Mouse (Mus musculus): ENCODE measurements around the gene Slc46a3. TPM values are rescaled to one million over a fixed set of nuclear protein-coding genes. Genes with fewer than 3 reads are reported as not detected.

Gene Slc46a3
- polyA plus RNA-seq, 1 experiment from 2014 or later = 3.0 TPM

- H3K27me3 ChIP-seq = peaks cover 18% of the 10 kb centered on the region
- no peaks in the 10 kb centered on the region for H3K36me3 ChIP-seq (ENCODE audit: poor library complexity, severe bottlenecking)
- WGBS = 30% methylated on average over 6 of the region's 6 CpGs
- H3K4me2 ChIP-seq = 0 out of 2 replicates have a peak overlapping the region, but pooled peaks have one; percentile 89
- no peak overlapping the region for H3K27ac ChIP-seq
- peaks cover 21% of the 10 kb centered on the region; the same call in 1 of the 2 replicates for H3K4me1 ChIP-seq
- H3K9ac ChIP-seq = no peak overlapping the region
- H3K4me3 ChIP-seq = no peak overlapping the region
- no peak for ATAC-seq
- no peaks in the 10 kb centered on the region for H3K9me3 ChIP-seq (replicated peaks)
Observed at GRCm38 (mm10) chr5:147892735-147893134, 1.9 kb downstream of the Slc46a3 start.

GRCm38 (mm10) chr5:147888313-147889297 lies 6.0 kb downstream of the Slc46a3 start:
- Histone ChIP-seq H3K9ac (no peak overlapping the region), H3K4me1 (peaks cover 8% of the 10 kb centered on the region; the same call in 1 of the 2 replicates), H3K9me3 (replicated peaks) (no peaks in the 10 kb centered on the region), H3K4me2 (no peak overlapping the region), H3K4me3 (no peak overlapping the region), H3K27me3 (peaks cover 11% of the 10 kb centered on the region), H3K36me3 (ENCODE audit: poor library complexity, severe bottlenecking) (peaks cover 3% of the 10 kb centered on the region; the same call in 1 of the 2 replicates), H3K27ac (no peak overlapping the region)
- 96% methylated on average over 10 of the region's 12 CpGs for WGBS
- ATAC-seq = no peak

DNA sequence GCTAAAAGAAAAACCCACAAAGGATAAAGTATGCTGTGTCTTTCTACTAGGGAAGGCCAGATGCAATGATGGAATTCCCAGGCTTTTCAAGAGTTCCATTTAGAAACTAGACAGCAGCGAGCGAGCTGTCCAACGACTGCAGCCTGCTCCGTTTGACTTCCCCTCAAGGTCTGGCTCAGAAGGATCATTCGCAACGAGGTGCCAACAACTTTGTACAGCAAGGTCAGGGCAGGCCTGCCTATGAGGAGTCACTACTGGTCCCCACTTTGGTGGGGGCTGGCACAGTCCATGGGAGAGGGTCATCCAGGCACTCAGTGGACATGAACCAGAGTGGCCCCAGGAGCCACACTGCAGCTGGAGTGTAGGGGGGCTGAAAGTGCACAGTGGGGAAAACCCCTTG lies 11.0 kb downstream of the Slc46a3 start:
- no peak for ATAC-seq
- no peaks in the 10 kb centered on the region for H3K27me3 ChIP-seq
- H3K4me1 ChIP-seq = no peaks in the 10 kb centered on the region
- no peak overlapping the region for H3K4me2 ChIP-seq
- WGBS = 90% methylated on average over 6 of the region's 6 CpGs
- H3K4me3 ChIP-seq = no peak overlapping the region
- H3K9me3 ChIP-seq (replicated peaks) = no peaks in the 10 kb centered on the region
- H3K27ac ChIP-seq = no peak overlapping the region
- H3K36me3 ChIP-seq (ENCODE audit: poor library complexity, severe bottlenecking) = peaks cover 34% of the 10 kb centered on the region
- H3K9ac ChIP-seq = no peak overlapping the region

GRCm38 (mm10) chr5:147879971-147880682 lies 14.5 kb downstream of the Slc46a3 start:
- Histone ChIP-seq H3K27ac (no peak overlapping the region), H3K27me3 (no peaks in the 10 kb centered on the region)
- no peak for ATAC-seq

GRCm38 (mm10) chr5:147877520-147877919 lies 17.1 kb downstream of the Slc46a3 start:
- 88% methylated on average over 6 of the region's 6 CpGs for WGBS
- no peak overlapping the region for H3K4me3 ChIP-seq
- ATAC-seq = no peak
- H3K9ac ChIP-seq = no peak overlapping the region
- H3K4me2 ChIP-seq = no peak overlapping the region
- H3K9me3 ChIP-seq (replicated peaks) = peaks cover 5% of the 10 kb centered on the region; the same call in 1 of the 2 replicates
- no peaks in the 10 kb centered on the region for H3K4me1 ChIP-seq
- H3K27ac ChIP-seq = no peak overlapping the region
- H3K36me3 ChIP-seq (ENCODE audit: poor library complexity, severe bottlenecking) = peaks cover 86% of the 10 kb centered on the region
- no peaks in the 10 kb centered on the region for H3K27me3 ChIP-seq

More at GRCm38 (mm10) chr5:147879971-147880682, 14.5 kb downstream of the Slc46a3 start:
- H3K9me3 ChIP-seq (replicated peaks) = peaks cover 5% of the 10 kb centered on the region; the same call in 1 of the 2 replicates
- peaks cover 67% of the 10 kb centered on the region for H3K36me3 ChIP-seq (ENCODE audit: poor library complexity, severe bottlenecking)
- 95% methylated on average over 17 of the region's 17 CpGs for WGBS
- H3K4me2 ChIP-seq = no peak overlapping the region
- no peak overlapping the region for H3K9ac ChIP-seq
- H3K4me3 ChIP-seq = no peak overlapping the region
- no peaks in the 10 kb centered on the region for H3K4me1 ChIP-seq

DNA sequence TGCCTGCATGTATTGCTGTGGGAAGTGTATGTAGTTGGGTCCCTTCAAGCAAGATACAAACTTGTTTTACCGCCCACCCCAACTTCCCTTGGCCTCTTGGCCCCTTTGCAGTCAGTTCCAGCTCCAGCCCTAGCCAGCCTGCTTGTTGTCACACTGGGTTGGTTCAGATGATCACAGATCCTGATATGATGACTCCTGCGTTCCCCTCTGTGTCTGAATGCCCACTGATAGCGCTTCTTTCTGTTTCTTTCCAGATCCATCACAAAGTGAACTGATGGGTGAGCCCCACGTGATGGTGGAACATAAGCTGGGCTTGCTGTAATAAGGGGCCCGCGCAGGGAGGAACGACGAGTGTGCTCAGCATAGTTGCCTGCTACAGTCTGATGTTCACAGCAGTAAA lies 19.4 kb downstream of the Slc46a3 start:
- WGBS = 94% methylated on average over 8 of the region's 8 CpGs
- H3K4me2 ChIP-seq = no peak overlapping the region

DNA sequence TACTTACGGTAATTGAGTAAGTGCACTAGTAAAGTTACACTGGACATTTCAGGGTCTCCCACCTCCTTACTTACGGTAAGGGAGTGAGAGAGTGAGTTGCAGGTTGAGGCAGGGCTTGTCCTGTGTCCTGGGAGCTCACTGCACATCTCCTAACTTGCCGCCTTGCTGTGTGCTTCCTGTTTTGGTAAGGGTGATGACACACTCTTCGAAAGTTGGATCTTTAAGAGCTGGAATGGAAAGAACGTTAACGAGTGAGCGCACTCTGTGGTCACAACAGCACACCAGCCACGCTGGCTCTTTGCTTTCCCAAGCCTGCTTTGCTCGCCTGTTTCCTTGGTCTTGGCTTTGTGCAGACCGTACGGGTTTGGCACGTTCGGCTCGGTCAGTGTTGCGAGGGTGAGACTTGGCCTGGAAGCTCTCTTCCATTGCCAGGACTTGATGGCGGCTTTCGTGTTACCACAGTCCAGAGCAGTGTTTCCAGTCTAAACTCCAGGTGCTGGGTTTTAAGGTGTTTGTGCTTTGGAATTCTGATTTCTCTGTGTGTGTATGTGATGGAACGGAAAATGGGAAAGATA lies 20.0 kb downstream of the Slc46a3 start:
- Histone ChIP-seq H3K36me3 (ENCODE audit: poor library complexity, severe bottlenecking) (peaks cover 91% of the 10 kb centered on the region), H3K9ac (no peak overlapping the region), H3K4me2 (no peak overlapping the region), H3K4me1 (no peaks in the 10 kb centered on the region), H3K4me3 (no peak overlapping the region), H3K27me3 (no peaks in the 10 kb centered on the region), H3K9me3 (replicated peaks) (peaks cover 5% of the 10 kb centered on the region; the same call in 1 of the 2 replicates), H3K27ac (no peak overlapping the region)
- no peak for ATAC-seq
- WGBS = 97% methylated on average over 18 of the region's 18 CpGs

More for the DNA sequence above, 19.4 kb downstream of the Slc46a3 start:
- no peak overlapping the region for H3K9ac ChIP-seq
- peaks cover 91% of the 10 kb centered on the region for H3K36me3 ChIP-seq (ENCODE audit: poor library complexity, severe bottlenecking)
- H3K4me1 ChIP-seq = no peaks in the 10 kb centered on the region
- H3K27me3 ChIP-seq = no peaks in the 10 kb centered on the region
- no peak overlapping the region for H3K27ac ChIP-seq
- peaks cover 5% of the 10 kb centered on the region; the same call in 1 of the 2 replicates for H3K9me3 ChIP-seq (replicated peaks)
- H3K4me3 ChIP-seq = no peak overlapping the region
- ATAC-seq = no peak

GRCm38 (mm10) chr5:147871091-147871820 lies 23.4 kb downstream of the Slc46a3 start:
- ATAC-seq = no peak
- Histone ChIP-seq H3K9ac (no peak overlapping the region), H3K27ac (no peak overlapping the region), H3K4me2 (no peak overlapping the region), H3K9me3 (replicated peaks) (no peaks in the 10 kb centered on the region), H3K4me1 (no peaks in the 10 kb centered on the region), H3K27me3 (no peaks in the 10 kb centered on the region), H3K4me3 (no peak overlapping the region), H3K36me3 (ENCODE audit: poor library complexity, severe bottlenecking) (peaks cover 98% of the 10 kb centered on the region)
- 95% methylated on average over 15 of the region's 15 CpGs for WGBS

- H3K4me2 ChIP-seq = no peak overlapping the region
- H3K4me3 ChIP-seq = no peak overlapping the region
- no peak overlapping the region for H3K27ac ChIP-seq
- no peak overlapping the region for H3K9ac ChIP-seq
- H3K9me3 ChIP-seq (replicated peaks) = no peaks in the 10 kb centered on the region
- no peaks in the 10 kb centered on the region for H3K4me1 ChIP-seq
- 91% methylated on average over 1 of the region's 1 CpGs for WGBS
- H3K36me3 ChIP-seq (ENCODE audit: poor library complexity, severe bottlenecking) = peaks cover 98% of the 10 kb centered on the region
- no peak for ATAC-seq
- H3K27me3 ChIP-seq = no peaks in the 10 kb centered on the region
Observed at GRCm38 (mm10) chr5:147870296-147870695, 24.3 kb downstream of the Slc46a3 start.

DNA sequence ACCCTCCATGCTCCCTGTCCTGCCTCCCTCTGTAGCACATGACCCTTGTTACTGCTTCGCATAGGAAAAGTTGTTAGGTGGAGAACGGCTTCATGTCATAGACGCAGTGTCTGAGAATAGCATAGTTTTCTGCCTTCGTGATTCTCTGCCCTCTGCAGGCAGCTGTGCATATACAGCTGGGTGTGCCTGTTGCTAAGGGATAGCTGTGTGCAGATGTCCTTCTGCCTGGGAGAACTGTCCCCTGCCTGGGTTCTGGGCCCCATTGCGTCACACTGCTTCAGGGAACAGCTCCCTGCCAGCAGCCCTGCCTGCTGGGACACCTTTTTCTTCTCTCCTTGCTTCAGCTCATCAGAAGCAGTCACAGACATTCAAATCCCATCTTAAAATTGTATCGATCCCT lies 25.0 kb downstream of the Slc46a3 start:
- WGBS = 97% methylated on average over 6 of the region's 6 CpGs
- peaks cover 98% of the 10 kb centered on the region for H3K36me3 ChIP-seq (ENCODE audit: poor library complexity, severe bottlenecking)

GRCm38 (mm10) chr5:147868674-147869073 lies 25.9 kb downstream of the Slc46a3 start:
- Histone ChIP-seq H3K4me2 (no peak overlapping the region), H3K4me1 (no peaks in the 10 kb centered on the region), H3K9me3 (replicated peaks) (no peaks in the 10 kb centered on the region), H3K4me3 (no peak overlapping the region), H3K27me3 (no peaks in the 10 kb centered on the region), H3K9ac (no peak overlapping the region), H3K36me3 (ENCODE audit: poor library complexity, severe bottlenecking) (peaks cover 98% of the 10 kb centered on the region), H3K27ac (no peak overlapping the region)
- WGBS = 93% methylated on average over 4 of the region's 4 CpGs
- ATAC-seq = no peak

More for the DNA sequence above, 25.0 kb downstream of the Slc46a3 start:
- no peak for ATAC-seq
- no peaks in the 10 kb centered on the region for H3K27me3 ChIP-seq
- no peak overlapping the region for H3K27ac ChIP-seq
- no peaks in the 10 kb centered on the region for H3K9me3 ChIP-seq (replicated peaks)
- no peak overlapping the region for H3K9ac ChIP-seq
- no peak overlapping the region for H3K4me3 ChIP-seq
- H3K4me1 ChIP-seq = no peaks in the 10 kb centered on the region
- H3K4me2 ChIP-seq = no peak overlapping the region
